Mouse (Mus musculus) lung, adult 2 months (tissue): ENCODE data around the gene Syn2.

Experiments
- CTCF ChIP-seq: fragments of 200-500 bp; IDR thresholded peaks from 2 replicates; pipeline ENCODE4 v1.5.1; 2011; ENCODE audit warnings: mild to moderate bottlenecking, low read length, control low read depth; ENCODE audit not compliant: insufficient read depth
- POLR2A ChIP-seq: fragments of 200-500 bp; IDR thresholded peaks from 2 replicates; pipeline ENCODE4 v1.6.1; 2011; ENCODE audit warnings: low read depth, mild to moderate bottlenecking, control low read depth, low read length, borderline replicate concordance; ENCODE audit errors: extremely low read depth

GRCm38 (mm10) chr6:115122181-115122580 is 12.5 kb upstream of the Syn2 start:
- TF ChIP-seq CTCF (no peak), POLR2A (no peak)
